Mouse (Mus musculus): ENCODE measurements around the gene 2310002L09Rik. TPM values are rescaled to one million over a fixed set of nuclear protein-coding genes. Genes with fewer than 3 reads are reported as not detected.
"Not testable (repeated sequence)": the region's sequence is repeated elsewhere in the genome, so short reads cannot be mapped to it uniquely, and the experiment has no call there.

Gene 2310002L09Rik
- total RNA-seq (2014; rRNA removed) (not detected in 2 replicates), polyA plus RNA-seq (2012; rRNA removed) (not detected in 2 replicates)

- DNase-seq (ENCODE audit: extremely low read depth, low read depth, low spot score) = no peak
- H3K79me2 ChIP-seq (ENCODE audit: control insufficient read depth, insufficient read depth, low read length) = no peaks in the 10 kb centered on the region
- WGBS = 79% methylated on average over 8 of the region's 8 CpGs
- no peaks in the 10 kb centered on the region for H3K36me3 ChIP-seq (ENCODE audit: control insufficient read depth, insufficient read depth, low read length)
- no peaks in the 10 kb centered on the region for H3K27me3 ChIP-seq (ENCODE audit: control insufficient read depth, insufficient read depth, low read length)
- no peak within 1 kb of the TSS for H3K4me3 ChIP-seq (ENCODE audit: insufficient read depth, low read depth, low read length)
- TF ChIP-seq POLR2A (IDR thresholded peaks at IDR 0.05; ENCODE audit: extremely low read depth, insufficient read depth, low read length) (no peak), CTCF (IDR thresholded peaks at IDR 0.05; ENCODE audit: low read depth, low read length) (no peak)
- no peak within 1 kb of the TSS for H3K9ac ChIP-seq (ENCODE audit: low read depth, low read length)
- H3K27ac ChIP-seq (replicated peaks; ENCODE audit: insufficient read depth, low read depth, low read length) = no peak within 1 kb of the TSS
- no peaks in the 10 kb centered on the region for H3K4me1 ChIP-seq (ENCODE audit: control insufficient read depth, insufficient read depth, low read length)
Observed at GRCm38 (mm10) chr4:73950375-73950896, at the start of gene 2310002L09Rik. 2310002L09Rik (minus strand) TSS chr4:73950846.

- 69% methylated on average over 3 of the region's 3 CpGs for WGBS
- Histone ChIP-seq H3K4me1 (ENCODE audit: control insufficient read depth, insufficient read depth, low read length) (no peaks in the 10 kb centered on the region), H3K36me3 (ENCODE audit: control insufficient read depth, insufficient read depth, low read length) (no peaks in the 10 kb centered on the region), H3K79me2 (ENCODE audit: control insufficient read depth, insufficient read depth, low read length) (no peaks in the 10 kb centered on the region), H3K9ac (ENCODE audit: low read depth, low read length) (no peak overlapping the region), H3K27ac (replicated peaks; ENCODE audit: insufficient read depth, low read depth, low read length) (no peak overlapping the region), H3K27me3 (ENCODE audit: control insufficient read depth, insufficient read depth, low read length) (no peaks in the 10 kb centered on the region), H3K4me3 (ENCODE audit: insufficient read depth, low read depth, low read length) (no peak overlapping the region)
- no peak for DNase-seq (ENCODE audit: extremely low read depth, low read depth, low spot score)
- TF ChIP-seq CTCF (IDR thresholded peaks at IDR 0.05; ENCODE audit: low read depth, low read length) (no peak), POLR2A (IDR thresholded peaks at IDR 0.05; ENCODE audit: extremely low read depth, insufficient read depth, low read length) (no peak)
Observed at GRCm38 (mm10) chr4:73980454-73980853, 29.8 kb upstream of the 2310002L09Rik start.

GRCm38 (mm10) chr4:73920660-73921059 lies 30.0 kb downstream of the 2310002L09Rik start, which contains the start of gene Gm11756:
Gm11756 (minus strand) TSS chr4:73920760.
- WGBS = 78% methylated on average over 6 of the region's 6 CpGs

GRCm38 (mm10) chr4:73905853-73906252 lies 44.8 kb downstream of the 2310002L09Rik start, which contains the start of gene Gm13871:
Gm13871 (minus strand) TSS chr4:73905953.
- DNase-seq (ENCODE audit: extremely low read depth, low read depth, low spot score); H3K9ac ChIP-seq (ENCODE audit: low read depth, low read length); H3K4me1 ChIP-seq (ENCODE audit: control insufficient read depth, insufficient read depth, low read length); H3K4me3 ChIP-seq (ENCODE audit: insufficient read depth, low read depth, low read length); H3K27me3 ChIP-seq (ENCODE audit: control insufficient read depth, insufficient read depth, low read length); H3K79me2 ChIP-seq (ENCODE audit: control insufficient read depth, insufficient read depth, low read length); H3K36me3 ChIP-seq (ENCODE audit: control insufficient read depth, insufficient read depth, low read length); H3K27ac ChIP-seq (replicated peaks; ENCODE audit: insufficient read depth, low read depth, low read length): not testable (repeated sequence)
- WGBS = no CpG with 5 or more reads among the region's 4 CpGs

More at GRCm38 (mm10) chr4:73920660-73921059, 30.0 kb downstream of the 2310002L09Rik start, which contains the start of gene Gm11756:
- not testable (repeated sequence) for DNase-seq (ENCODE audit: extremely low read depth, low read depth, low spot score); H3K79me2 ChIP-seq (ENCODE audit: control insufficient read depth, insufficient read depth, low read length); H3K9ac ChIP-seq (ENCODE audit: low read depth, low read length); H3K36me3 ChIP-seq (ENCODE audit: control insufficient read depth, insufficient read depth, low read length); H3K4me3 ChIP-seq (ENCODE audit: insufficient read depth, low read depth, low read length); H3K27me3 ChIP-seq (ENCODE audit: control insufficient read depth, insufficient read depth, low read length); H3K27ac ChIP-seq (replicated peaks; ENCODE audit: insufficient read depth, low read depth, low read length); H3K4me1 ChIP-seq (ENCODE audit: control insufficient read depth, insufficient read depth, low read length)

GRCm38 (mm10) chr4:73891012-73891411 lies 59.6 kb downstream of the 2310002L09Rik start, which contains the start of gene Gm11757:
Gm11757 (minus strand) TSS chr4:73891112.
- not testable (repeated sequence) for H3K4me3 ChIP-seq (ENCODE audit: insufficient read depth, low read depth, low read length); H3K9ac ChIP-seq (ENCODE audit: low read depth, low read length); DNase-seq (ENCODE audit: extremely low read depth, low read depth, low spot score); H3K4me1 ChIP-seq (ENCODE audit: control insufficient read depth, insufficient read depth, low read length); H3K27ac ChIP-seq (replicated peaks; ENCODE audit: insufficient read depth, low read depth, low read length); H3K27me3 ChIP-seq (ENCODE audit: control insufficient read depth, insufficient read depth, low read length); H3K79me2 ChIP-seq (ENCODE audit: control insufficient read depth, insufficient read depth, low read length); H3K36me3 ChIP-seq (ENCODE audit: control insufficient read depth, insufficient read depth, low read length)
- WGBS = no CpG with 5 or more reads among the region's 4 CpGs

Other genes with a start within 250 kb of the 2310002L09Rik start
- under 0.01 and 0.07 TPM in 2 replicates for gene Rasef, start 159.9 kb downstream of the 2310002L09Rik start, total RNA-seq (2014; rRNA removed)
- 0.04 TPM in 1 of 2 replicates, not detected in the other for gene Rasef, start 159.9 kb downstream of the 2310002L09Rik start, polyA plus RNA-seq (2012; rRNA removed)
- not detected in 2 replicates for gene Gm11758, start 74.6 kb downstream of the 2310002L09Rik start, total RNA-seq (2014; rRNA removed)
- not detected in 2 replicates for gene Gm11758, start 74.6 kb downstream of the 2310002L09Rik start, polyA plus RNA-seq (2012; rRNA removed)
- not detected in 2 replicates for gene Gm11757, start 59.7 kb downstream of the 2310002L09Rik start, total RNA-seq (2014; rRNA removed)
- gene Gm11757, start 59.7 kb downstream of the 2310002L09Rik start, polyA plus RNA-seq (2012; rRNA removed) = not detected in 2 replicates
- not detected in 2 replicates for gene Gm13871, start 44.9 kb downstream of the 2310002L09Rik start, total RNA-seq (2014; rRNA removed)
- gene Gm13871, start 44.9 kb downstream of the 2310002L09Rik start, polyA plus RNA-seq (2012; rRNA removed) = not detected in 2 replicates
- not detected in 2 replicates for gene Gm11756, start 30.1 kb downstream of the 2310002L09Rik start, total RNA-seq (2014; rRNA removed)
- gene Gm11756, start 30.1 kb downstream of the 2310002L09Rik start, polyA plus RNA-seq (2012; rRNA removed) = not detected in 2 replicates
- not detected in 2 replicates for gene Frmd3, start 62.6 kb upstream of the 2310002L09Rik start, total RNA-seq (2014; rRNA removed)
- gene Frmd3, start 62.6 kb upstream of the 2310002L09Rik start, polyA plus RNA-seq (2012; rRNA removed) = not detected in 2 replicates